Mouse (Mus musculus) heart, postnatal 0 days (tissue): Measurements from ENCODE around the gene Foxp1. TPM values are rescaled to one million over a fixed set of nuclear protein-coding genes. Genes with fewer than 3 reads are reported as not detected.
A peak's percentile ranks its signal among the peaks of the same experiment; 100 is the strongest.

Source experiments
- ATAC-seq: fragments of 200-750 bp; cut with Nextera tagmentation; 2 replicates; pipeline ENCODE4 v1.8.0; 2017; ENCODE audit warnings: low read depth, moderate number of reproducible peaks, moderate library complexity; ENCODE audit not compliant: insufficient read depth
- DNase-seq: peaks from one replicate; pipeline ENCODE4 v3.0.0-alpha.2; 2016; ENCODE audit warnings: low spot score
- H3K27ac ChIP-seq: fragments of 300-500 bp; sonication (generic); 2 replicates; pipeline ENCODE4 v1.5.1; 2014; ENCODE audit warnings: low read depth, mild to moderate bottlenecking
- H3K27me3 ChIP-seq: fragments of 300-500 bp; sonication (generic); 2 replicates; pipeline ENCODE4 v1.6.1; 2014; ENCODE audit warnings: low read length, mixed read lengths; ENCODE audit not compliant: control insufficient read depth, insufficient read depth
- H3K36me3 ChIP-seq: fragments of 300-500 bp; sonication (generic); replicated peaks from 2 replicates; pipeline ENCODE4 v1.6.1; 2014; ENCODE audit warnings: low read length, mixed read lengths; ENCODE audit not compliant: control insufficient read depth, insufficient read depth
- H3K4me1 ChIP-seq: fragments of 300-500 bp; sonication (generic); 2 replicates; pipeline ENCODE4 v1.6.1; 2014; ENCODE audit warnings: antibody characterized with exemption; ENCODE audit not compliant: control insufficient read depth, insufficient read depth
- H3K4me2 ChIP-seq: fragments of 300-500 bp; sonication (generic); 2 replicates; pipeline ENCODE4 v1.6.1; 2014; ENCODE audit warnings: low read depth, mild to moderate bottlenecking, low read length, moderate library complexity
- H3K4me3 ChIP-seq: fragments of 300-500 bp; sonication (generic); 2 replicates; pipeline ENCODE4 v1.5.1; 2014; ENCODE audit warnings: low read depth, low read length
- H3K9ac ChIP-seq: fragments of 300-500 bp; sonication (generic); replicated peaks from 2 replicates; pipeline ENCODE4 v1.6.1; 2014; ENCODE audit warnings: low read depth, low read length, mixed read lengths
- H3K9me3 ChIP-seq: fragments of 300-500 bp; sonication (generic); replicated peaks from 2 replicates; pipeline ENCODE4 v1.6.1; 2016; ENCODE audit warnings: low read length; ENCODE audit not compliant: control insufficient read depth
- CTCF ChIP-seq: IDR thresholded peaks from 2 replicates; pipeline ENCODE4 v1.5.1; 2016; ENCODE audit warnings: antibody characterized with exemption, control low read depth, low read depth
- EP300 ChIP-seq: IDR thresholded peaks from 2 replicates; pipeline ENCODE4 v1.6.1; 2016; ENCODE audit warnings: antibody characterized with exemption, low read depth
- WGBS: fragments of 180-500 bp; shearing (Covaris S2); extraction: QIAGEN DNeasy Blood & Tissue Kit; methylation state at CpG from one replicate; pipeline ENCODE4 v1.1.7; 2014; 5-methylcytosine and 5-hydroxymethylcytosine counted together
- polyA plus RNA-seq: library from polyadenylated mRNA; unstranded; fragments of >200 nt; fragmentation: Nextera tagmentation; extraction: Ambion mirVana; gene quantifications from 2 replicates; pipeline ENCODE4 v1.2.1, GENCODE M21; 2015
- total RNA-seq: library from RNA; depleted of rRNA; stranded (reverse); fragments of >200 nt; gene quantifications from 2 replicates; pipeline ENCODE4 v1.2.3, GENCODE M21; 2014; ENCODE audit warnings: low replicate concordance

Foxp1 gene
- total and polyA plus RNA-seq, 2 experiments from 2014 or later, result 40.7 to 88.1 TPM

GRCm38 (mm10) chr6:99498082-99498481 lies 24.4 kb downstream of the Foxp1 start:
- Histone ChIP-seq H3K9ac (no peak overlapping the region), H3K27ac (no peak overlapping the region), H3K4me2 (no peak overlapping the region), H3K4me1 (no peaks in the 10 kb centered on the region), H3K9me3 (no peaks in the 10 kb centered on the region), H3K36me3 (0 out of 2 replicates have a peak, but pooled peaks cover 1% of the 10 kb centered on the region), H3K27me3 (no peaks in the 10 kb centered on the region), H3K4me3 (no peak overlapping the region)
- DNase-seq, result no peak
- ATAC-seq, result no peak
- WGBS, result 92% methylated on average over 7 of the region's 7 CpGs
- TF ChIP-seq EP300 (no peak), CTCF (no peak)

DNA sequence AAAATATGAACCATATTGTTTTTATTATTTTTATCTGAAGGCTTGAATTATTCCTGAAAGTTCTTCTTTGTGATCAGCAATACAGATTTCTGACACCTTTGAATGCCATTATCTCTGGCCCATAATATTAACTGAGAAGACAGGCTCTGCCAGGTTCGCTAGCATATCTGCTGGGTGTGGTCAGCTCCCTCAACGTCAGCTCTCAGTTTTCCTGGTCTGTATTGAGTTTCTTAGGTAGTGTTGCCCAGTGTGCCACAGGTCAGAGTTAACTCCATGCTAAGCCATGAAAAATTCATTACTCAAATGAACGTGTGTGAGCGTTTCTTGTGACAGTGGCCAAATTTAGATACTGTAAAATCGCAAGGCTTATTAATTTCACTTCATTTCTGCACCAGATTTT lies 26.4 kb downstream of the Foxp1 start:
- H3K27me3 ChIP-seq, result no peaks in the 10 kb centered on the region
- ATAC-seq, result no peak
- no peak overlapping the region for H3K4me3 ChIP-seq
- H3K4me2 ChIP-seq, result no peak overlapping the region
- TF ChIP-seq CTCF (no peak), EP300 (no peak)
- no peaks in the 10 kb centered on the region for H3K4me1 ChIP-seq
- no peaks in the 10 kb centered on the region for H3K9me3 ChIP-seq
- H3K27ac ChIP-seq, result no peak overlapping the region
- no peaks in the 10 kb centered on the region for H3K36me3 ChIP-seq
- no peak overlapping the region for H3K9ac ChIP-seq
- DNase-seq, result no peak
- WGBS, result 63% methylated on average over 5 of the region's 5 CpGs

DNA sequence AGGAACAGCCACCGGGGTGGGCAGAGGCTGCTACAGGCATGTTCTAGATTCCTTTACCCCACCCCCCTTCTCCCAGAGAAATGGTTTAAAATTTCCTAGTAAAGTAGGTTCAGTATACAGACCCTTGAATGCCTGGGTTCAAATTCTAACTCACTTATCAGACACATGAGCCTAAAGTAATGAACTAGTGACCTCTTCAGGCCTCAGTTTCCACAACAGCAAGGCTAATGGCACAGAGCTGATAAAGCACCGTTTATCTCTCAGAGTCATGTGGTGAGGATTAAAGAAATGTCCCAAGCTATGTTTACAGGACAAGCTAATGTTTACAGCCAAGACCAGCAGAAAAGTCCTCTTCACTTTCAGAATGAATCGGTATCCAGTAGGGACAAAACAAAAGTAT lies 29.6 kb downstream of the Foxp1 start:
- DNase-seq (no peak), ATAC-seq (no peak)
- no peaks in the 10 kb centered on the region for H3K9me3 ChIP-seq
- H3K4me2 ChIP-seq, result no peak overlapping the region
- no peak overlapping the region for H3K27ac ChIP-seq
- 12% methylated on average over 3 of the region's 3 CpGs for WGBS
- TF ChIP-seq EP300 (no peak), CTCF (no peak)
- no peak overlapping the region for H3K4me3 ChIP-seq
- no peaks in the 10 kb centered on the region for H3K4me1 ChIP-seq
- no peaks in the 10 kb centered on the region for H3K36me3 ChIP-seq
- H3K27me3 ChIP-seq, result no peaks in the 10 kb centered on the region
- no peak overlapping the region for H3K9ac ChIP-seq

- no peak overlapping the region for H3K27ac ChIP-seq
- WGBS, result 72% methylated on average over 6 of the region's 6 CpGs
- no peaks in the 10 kb centered on the region for H3K4me1 ChIP-seq
- no peak for ATAC-seq
- no peak overlapping the region for H3K9ac ChIP-seq
- TF ChIP-seq EP300 (no peak), CTCF (no peak)
- H3K9me3 ChIP-seq, result no peaks in the 10 kb centered on the region
- no peaks in the 10 kb centered on the region for H3K36me3 ChIP-seq
- H3K4me2 ChIP-seq, result no peak overlapping the region
- no peak for DNase-seq
- H3K4me3 ChIP-seq, result no peak overlapping the region
- no peaks in the 10 kb centered on the region for H3K27me3 ChIP-seq
These were observed 30.5 kb downstream of the Foxp1 start for GRCm38 (mm10) chr6:99491979-99492544.

DNA sequence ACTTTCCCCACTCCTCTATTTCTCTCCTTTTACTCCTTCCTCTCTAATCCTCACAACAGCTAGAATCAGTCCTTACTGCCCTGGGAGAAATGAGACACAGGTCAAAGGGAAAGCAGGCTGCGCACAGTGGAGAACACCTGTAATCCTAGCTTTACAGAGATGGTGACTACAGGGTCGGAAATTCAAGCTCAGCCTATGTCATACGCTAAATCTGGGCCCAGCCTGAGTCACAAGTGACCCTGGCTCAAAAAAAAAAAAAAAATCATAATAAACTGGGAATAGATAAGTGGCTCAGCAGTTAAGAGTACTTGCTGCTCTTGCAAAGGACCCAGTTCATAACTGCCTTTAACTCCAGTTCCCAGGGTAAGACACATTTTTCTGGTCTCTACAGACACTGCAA lies 31.4 kb downstream of the Foxp1 start:
- no peak overlapping the region for H3K4me2 ChIP-seq

More for the DNA sequence above, 31.4 kb downstream of the Foxp1 start:
- Histone ChIP-seq H3K9me3 (no peaks in the 10 kb centered on the region), H3K27me3 (no peaks in the 10 kb centered on the region), H3K36me3 (no peaks in the 10 kb centered on the region), H3K9ac (no peak overlapping the region), H3K4me1 (peaks cover 3% of the 10 kb centered on the region; the same call in 1 of the 2 replicates), H3K4me3 (no peak overlapping the region), H3K27ac (no peak overlapping the region)
- no peak for TF ChIP-seq CTCF
- no peak for TF ChIP-seq EP300
- DNase-seq (no peak), ATAC-seq (peak; percentile 60; the same call in 1 of the 2 replicates)
- WGBS, result 58% methylated on average over 3 of the region's 3 CpGs
